Mouse (Mus musculus) c-Kit-positive CD71-positive TER-119-positive erythroid progenitor cells, embryonic 14.5 days (primary cell): ENCODE results near the gene Vipr1.

Source experiments
- DNase-seq: peaks from one replicate; pipeline ENCODE4 v3.0.0-alpha.2; 2013; ENCODE audit warnings: low spot score

The Vipr1 gene

GRCm38 (mm10) chr9:121633306-121633705, 9.2 kb upstream of the Vipr1 start:
- no peak for DNase-seq

DNA sequence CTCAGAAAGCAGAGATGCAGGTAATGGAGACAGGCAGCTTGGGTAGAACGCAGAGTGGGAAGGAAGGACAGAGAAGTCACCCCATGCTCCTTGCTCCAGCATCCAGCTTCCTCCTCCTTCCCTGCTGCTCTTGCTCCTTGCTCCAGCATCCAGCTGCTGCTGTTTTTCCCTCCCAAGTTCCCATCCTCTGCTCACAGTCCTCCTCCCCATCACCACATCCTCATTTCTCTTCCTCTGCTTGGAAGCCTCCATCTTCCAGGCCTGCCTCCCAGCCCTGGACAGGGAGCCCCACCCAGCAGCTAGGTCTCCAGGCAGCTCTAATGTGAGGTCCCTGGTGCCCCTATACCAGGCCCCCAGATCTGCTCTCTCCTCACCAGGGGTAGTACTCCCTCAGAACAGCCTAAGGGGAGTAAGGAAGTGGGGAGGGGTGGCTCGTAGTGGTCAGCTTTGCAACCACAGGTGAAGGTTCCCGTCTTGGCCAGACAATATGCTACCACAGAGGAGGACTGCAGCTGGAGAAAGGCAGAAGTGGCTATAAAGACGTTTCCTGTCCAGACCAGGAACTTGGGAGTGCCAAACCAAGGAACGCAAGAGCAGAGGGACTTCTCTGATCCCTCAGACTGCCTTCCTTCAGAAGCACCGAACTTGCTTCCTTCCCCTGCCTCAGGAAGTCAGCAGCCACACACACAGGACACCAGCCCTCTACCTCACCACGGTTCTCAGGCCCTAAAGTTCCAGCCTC, 6.5 kb upstream of the Vipr1 start:
- no peak for DNase-seq

- no peak for DNase-seq
Observed at GRCm38 (mm10) chr9:121639790-121640189, 2.7 kb upstream of the Vipr1 start.

- no peak for DNase-seq
Observed at GRCm38 (mm10) chr9:121641235-121641915, 1.1 kb upstream of the Vipr1 start.

DNA sequence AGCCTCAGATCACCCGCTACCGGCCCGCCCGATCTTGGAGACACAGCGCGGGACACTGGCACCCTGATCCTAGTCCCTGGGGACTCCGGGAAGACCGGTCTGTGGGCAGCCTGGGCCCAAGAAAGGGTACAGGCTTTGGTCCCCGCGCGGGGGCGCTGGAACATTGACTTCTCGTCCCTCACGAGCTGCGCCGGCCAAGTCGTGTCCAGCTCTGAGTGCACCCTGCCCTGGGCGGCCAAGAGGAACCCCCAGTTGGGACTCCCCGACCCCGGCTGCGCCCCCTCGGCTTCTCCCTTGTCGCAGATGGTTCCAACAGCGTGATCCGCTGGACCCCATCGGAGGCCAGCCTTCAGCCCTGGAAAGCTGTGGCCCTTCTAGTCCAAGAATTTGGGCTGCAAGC, 515 bp upstream of the Vipr1 start, which contains the start of gene Lyzl4:
Lyzl4 (minus strand) TSS at position 96 of the 400 bp plus-strand sequence.
- DNase-seq = no peak

- DNase-seq = no peak
Observed at GRCm38 (mm10) chr9:121644855-121645254, 2.3 kb downstream of the Vipr1 start.

DNA sequence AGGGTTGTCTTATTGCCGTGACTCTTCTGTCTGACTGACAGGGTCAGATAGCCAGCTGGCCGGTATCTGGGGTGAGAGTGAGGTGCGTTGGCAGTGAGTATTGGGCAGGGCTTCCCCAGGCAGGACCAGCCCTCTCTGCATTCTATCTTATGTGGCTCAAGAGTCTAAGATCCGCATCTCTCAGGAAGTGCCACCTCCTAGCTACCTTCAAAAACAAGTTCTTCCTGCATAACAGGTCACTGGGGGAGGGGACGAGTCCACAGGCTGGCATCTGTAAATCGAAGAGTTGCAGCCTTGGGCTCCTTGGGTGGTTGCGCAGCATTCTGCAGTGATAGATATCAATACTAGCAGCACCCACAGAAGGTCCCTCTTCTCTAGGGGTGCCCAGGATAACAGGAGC, 4.5 kb downstream of the Vipr1 start:
- no peak for DNase-seq

- no peak for DNase-seq
Observed at GRCm38 (mm10) chr9:121653668-121654067, 11.2 kb downstream of the Vipr1 start.

DNA sequence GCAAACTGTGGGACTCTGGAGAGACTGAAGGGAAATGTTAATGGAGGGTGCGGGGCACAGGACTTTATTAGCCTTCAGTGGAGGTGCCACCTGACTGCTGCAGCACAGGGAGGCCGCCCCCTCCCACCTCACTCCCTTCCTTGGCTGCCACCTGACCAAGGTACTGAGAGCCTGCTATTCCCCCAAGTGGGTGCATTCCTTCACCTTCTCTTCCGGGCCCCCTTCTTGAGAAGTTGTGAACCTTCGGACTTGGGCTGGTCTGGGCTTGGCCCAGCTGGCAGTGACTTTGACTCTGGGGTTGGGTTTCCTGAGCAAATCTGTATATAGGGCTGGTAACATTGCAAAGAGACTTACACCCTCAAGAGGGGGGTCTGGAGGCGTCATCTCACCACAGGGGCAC, 13.8 kb downstream of the Vipr1 start:
- no peak for DNase-seq

GRCm38 (mm10) chr9:121657143-121657542, 14.6 kb downstream of the Vipr1 start:
- DNase-seq = no peak

- no peak for DNase-seq
Observed at GRCm38 (mm10) chr9:121658248-121658647, 15.7 kb downstream of the Vipr1 start.

DNA sequence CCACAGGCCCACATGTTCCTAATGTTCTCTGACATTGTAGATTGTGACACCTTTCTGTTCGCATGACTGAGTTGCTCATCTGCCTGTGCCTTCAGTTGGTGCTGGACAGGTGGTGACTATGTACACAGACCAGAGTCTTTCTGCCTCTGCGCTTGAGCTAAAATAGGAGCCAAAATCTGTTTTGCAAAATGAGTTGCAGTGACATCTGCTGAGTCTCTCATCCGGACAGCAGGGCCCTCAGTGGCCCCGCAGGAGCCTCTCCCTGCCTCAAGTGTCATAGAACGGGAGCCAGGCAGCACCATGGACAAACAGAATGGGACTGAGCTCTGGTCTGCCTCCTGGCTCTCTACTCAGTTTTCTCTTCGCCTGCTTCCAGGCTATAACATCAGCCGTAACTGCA, 17.3 kb downstream of the Vipr1 start:
- no peak for DNase-seq

DNA sequence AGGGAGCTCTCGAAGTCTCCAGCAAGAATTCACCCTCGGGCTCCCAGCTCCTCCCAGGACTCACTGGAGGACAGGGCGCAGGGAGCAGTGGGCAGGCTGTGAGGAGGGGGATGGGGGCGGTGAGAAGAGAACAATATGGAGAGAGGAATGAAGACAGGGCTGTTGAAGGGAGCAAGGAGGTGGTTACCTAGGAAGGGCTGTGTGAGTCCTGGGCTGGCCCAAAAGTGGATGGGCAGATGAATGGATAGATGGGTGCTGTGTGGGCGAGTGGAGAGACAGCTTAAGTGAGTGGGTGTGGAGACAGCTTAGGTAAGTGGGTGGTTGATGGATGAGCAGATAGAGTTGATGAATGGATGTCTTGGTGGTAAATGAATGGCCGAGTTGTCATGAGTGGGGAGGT, 21.0 kb downstream of the Vipr1 start:
- DNase-seq = no peak

- DNase-seq = no peak
Observed at GRCm38 (mm10) chr9:121664104-121664503, 21.6 kb downstream of the Vipr1 start.

- DNase-seq = no peak
Observed at GRCm38 (mm10) chr9:121666957-121667630, 24.6 kb downstream of the Vipr1 start.

DNA sequence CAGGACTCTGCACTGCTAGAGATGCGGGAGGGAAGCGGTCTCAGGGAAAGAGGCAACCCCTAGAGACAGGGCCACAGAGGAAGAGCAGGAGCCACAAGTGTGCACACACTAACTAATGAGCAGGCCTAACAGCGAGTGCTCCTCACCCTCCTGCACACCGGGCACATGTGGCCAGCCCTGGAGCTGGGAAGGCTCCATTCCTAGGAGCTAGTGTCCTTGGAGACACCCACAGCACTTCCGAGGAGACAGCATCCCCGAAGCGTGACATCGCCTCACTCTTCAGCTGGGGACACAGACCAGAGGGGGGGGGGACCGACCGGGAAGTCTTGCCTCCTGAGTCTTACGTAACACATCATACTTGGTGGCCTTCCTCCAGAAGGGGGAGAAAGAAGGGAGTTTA, 25.3 kb downstream of the Vipr1 start:
- DNase-seq = no peak

DNA sequence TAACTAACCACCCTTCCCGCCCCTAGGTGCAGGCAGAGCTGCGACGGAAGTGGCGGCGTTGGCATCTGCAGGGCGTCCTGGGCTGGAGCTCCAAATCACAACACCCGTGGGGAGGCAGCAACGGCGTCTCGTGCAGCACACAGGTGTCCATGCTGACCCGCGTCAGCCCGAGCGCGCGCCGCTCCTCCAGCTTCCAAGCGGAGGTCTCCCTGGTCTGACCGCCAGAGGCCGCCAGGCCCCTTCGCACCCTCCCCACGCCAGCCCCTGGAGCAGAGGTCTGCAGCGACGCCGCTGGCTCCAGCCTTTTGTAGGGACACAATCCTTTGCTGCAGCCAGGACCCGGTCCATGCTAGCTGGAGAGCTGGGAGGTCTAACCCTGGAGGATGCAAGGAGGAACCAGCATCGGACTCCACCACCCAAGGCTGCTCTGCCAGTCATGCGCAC, 26.9 kb downstream of the Vipr1 start:
- DNase-seq = no peak

DNA sequence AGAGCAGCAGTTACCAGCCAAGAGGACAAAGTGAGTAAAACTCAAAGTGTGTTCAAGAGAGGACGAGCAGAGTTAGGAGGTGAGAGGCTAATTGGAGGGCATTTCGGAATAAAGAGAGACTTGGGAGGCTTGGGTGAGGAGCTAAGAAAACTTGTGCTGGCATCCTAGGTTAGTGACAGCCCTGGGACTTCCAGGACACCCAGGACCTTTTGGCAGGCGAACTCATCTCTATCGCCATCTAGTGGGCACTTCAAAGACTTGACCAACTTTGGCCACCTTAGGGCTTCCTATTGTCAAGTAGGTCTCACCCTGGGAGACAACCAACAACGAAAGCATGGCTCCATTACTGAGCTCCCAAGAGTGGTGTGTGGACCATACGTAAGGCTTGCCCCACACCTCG, 28.8 kb downstream of the Vipr1 start:
- DNase-seq = peak; percentile 39

GRCm38 (mm10) chr9:121672311-121672710, 29.8 kb downstream of the Vipr1 start:
- DNase-seq = no peak

GRCm38 (mm10) chr9:121673716-121674115, 31.2 kb downstream of the Vipr1 start:
- no peak for DNase-seq

- no peak for DNase-seq
Observed at GRCm38 (mm10) chr9:121675011-121675410, 32.5 kb downstream of the Vipr1 start.

DNA sequence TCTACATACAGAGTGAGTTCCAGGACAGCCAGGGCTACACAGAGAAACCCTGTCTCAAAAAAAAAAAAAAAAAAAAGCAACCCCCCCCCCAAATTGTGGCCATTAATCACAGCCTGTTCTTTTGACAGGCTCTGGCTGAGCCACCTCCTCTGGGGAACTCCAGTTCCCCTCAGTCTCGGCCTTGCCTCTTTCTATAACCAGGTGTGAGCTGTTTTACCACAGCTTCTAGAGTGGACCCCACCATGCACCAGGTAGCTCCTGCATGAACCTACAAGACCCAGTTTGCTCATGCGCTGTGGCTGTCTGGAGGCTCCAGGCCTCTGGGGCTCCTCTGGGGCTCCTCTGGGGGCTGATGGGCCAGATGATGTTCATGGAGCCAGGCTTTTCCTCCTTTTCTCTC, 33.0 kb downstream of the Vipr1 start:
- DNase-seq = no peak

- DNase-seq = no peak
Observed at GRCm38 (mm10) chr9:121677069-121677468, 34.6 kb downstream of the Vipr1 start.
